Mouse (Mus musculus): Measurements from ENCODE around the gene Capns1.

DNA sequence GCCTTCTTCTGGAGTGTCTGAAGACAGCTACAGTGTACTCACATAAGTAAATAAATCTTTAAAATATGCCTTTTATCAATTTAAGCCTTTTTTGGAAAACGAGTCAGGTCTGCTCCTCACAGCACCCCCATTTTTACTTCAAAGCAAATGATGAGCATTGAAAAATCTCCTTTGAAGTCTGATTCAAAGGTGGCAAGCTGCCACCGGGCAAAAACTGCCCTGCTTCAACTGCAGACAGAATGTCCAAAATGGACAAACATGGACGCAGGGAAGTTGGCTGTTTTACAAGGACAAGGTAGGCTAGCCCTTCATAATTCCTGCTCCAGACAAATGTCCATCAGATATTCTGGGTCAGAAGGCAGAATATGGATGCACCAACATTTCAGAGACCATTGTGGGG, 22.8 kb upstream of the Capns1 start:
- TF ChIP-seq EP300 (IDR thresholded peaks at IDR 0.05; ENCODE audit: low read depth) (no peak), CTCF (IDR thresholded peaks at IDR 0.05; ENCODE audit: low read depth) (no peak)

Data from heart, postnatal 0 days (tissue).